Mouse (Mus musculus) cerebellum, postnatal 4 days (tissue): ENCODE measurements around the gene Gm42906.

Experiments
- DNase-seq, 2 experiments: peaks; one replicate each; pipeline ENCODE4 v3.0.0; 2022; ENCODE audit warnings: low spot score in 2 of 2, mixed read lengths in 1 of 2

The Gm42906 gene

DNA sequence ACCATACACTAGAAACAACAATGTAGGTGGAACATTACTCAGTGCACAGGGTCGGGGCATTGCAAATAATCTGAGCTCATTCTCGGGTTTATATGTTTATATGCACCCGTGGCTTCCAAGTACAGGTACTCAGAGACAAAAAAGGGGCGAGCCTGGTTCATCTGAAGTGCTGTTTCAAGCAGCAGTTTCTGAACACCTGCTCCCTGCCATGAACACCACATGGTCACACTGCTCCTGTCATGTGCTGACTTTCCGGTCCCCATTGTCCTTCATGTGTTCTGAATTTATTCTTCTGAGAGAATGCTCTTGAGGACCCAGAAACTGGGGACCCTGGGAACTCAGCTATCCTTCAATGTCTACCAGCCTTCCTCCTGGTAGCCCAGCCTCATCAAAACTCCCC, 282.2 kb downstream of the Gm42906 start:
- DNase-seq, result no peak

DNA sequence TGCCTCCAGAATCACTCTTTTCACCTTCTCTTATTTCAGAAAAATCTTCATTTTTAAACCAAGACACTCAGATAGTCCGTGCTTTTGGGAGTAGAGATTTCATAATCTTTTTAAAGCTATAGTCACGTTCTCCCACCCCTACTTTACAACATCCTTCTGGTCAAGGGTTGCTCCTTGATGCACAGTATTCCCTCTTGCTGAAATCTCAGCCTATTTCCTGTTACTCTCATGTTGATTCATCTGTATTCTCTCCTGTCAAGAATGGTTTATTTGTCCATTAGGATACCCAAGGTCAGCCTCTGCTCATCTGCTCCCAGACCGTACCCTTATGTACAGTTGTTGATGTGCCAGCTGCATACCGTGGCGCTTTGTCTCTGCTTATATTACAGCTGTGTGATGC, 284.0 kb downstream of the Gm42906 start:
- DNase-seq, result no peak

DNA sequence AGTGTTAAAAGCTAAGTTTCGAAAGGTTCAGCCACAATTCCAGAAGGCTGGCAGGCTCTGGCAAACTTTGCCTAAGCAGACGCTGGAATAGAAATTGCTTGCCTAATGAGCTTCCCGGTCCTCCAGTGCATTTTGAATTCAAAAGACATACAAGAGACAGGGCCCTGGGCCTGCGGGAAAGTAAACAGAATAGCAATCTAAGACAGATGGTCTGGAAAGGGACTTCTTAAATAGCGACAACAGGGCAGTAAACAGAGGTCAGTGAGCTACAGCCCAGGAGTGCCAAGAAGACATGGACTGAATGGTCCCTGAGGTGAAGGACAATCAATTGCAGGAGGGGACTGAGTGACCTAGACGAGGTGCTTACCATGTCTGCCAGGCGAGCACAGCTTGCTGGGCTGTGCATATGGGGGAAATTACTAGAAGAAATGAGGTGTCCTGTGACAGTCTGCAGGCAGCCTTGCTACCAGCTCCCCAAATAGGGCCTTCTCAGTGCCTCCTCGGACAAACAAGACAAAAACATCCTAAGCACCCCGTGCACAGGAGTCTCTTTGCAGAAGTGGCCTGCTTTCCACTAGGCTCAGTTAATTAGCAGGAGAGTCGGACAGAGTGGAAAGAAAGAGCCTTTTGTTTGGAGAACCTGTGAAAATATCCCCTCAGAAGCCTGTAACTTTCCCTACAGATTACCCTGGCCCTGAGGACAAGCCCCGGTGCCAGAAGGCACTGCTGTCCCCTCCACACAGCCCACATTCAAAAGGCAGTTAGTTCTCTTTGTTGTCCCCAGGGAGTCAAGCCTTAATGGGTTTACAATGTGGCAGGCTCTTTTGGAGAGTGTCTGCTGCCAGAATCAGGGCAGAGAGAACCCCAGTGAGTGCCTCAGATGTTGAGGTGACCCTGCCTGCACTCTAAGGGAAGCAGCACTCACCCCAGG, 285.0 kb downstream of the Gm42906 start:
- DNase-seq, result no peak

DNA sequence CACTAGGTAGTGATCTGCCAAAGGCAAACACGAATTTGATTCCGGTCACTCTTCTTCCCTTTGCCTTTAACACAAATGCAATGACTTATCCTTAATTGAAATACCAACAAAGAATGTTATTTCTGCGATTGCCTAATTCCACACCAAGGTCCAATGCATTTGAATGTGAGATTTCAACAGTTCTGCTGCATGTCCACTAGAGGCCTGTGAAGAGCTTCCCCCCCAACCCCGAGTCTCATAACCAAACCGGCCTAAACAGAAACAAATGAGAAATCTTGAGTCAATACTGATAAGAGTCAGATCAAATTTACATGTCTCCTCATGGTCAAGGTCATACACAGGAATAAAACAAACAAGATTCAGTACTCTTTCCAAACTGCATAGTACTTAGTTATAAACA, 285.7 kb downstream of the Gm42906 start:
- DNase-seq, result peak in 1 of 2 experiments; percentile 20

DNA sequence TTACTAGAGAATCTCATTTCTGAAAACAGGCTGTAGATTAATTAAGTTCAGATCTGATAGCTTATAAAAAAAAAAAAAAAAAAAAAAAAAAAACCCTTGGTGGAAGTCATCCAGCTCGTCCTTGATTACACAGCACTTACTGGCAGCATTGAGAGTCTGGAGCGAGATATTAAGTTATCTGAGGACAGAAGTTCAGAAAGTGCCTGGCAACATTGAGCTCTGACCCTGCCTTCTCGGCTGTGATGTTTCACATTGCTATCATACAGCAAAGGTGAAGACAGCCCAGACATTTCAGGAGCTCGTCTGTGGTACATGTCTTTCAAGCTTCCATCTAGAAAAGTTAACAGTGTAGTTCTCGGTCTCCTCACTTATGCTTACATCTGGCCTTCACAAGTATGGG, 290.1 kb downstream of the Gm42906 start:
- DNase-seq, result no peak

DNA sequence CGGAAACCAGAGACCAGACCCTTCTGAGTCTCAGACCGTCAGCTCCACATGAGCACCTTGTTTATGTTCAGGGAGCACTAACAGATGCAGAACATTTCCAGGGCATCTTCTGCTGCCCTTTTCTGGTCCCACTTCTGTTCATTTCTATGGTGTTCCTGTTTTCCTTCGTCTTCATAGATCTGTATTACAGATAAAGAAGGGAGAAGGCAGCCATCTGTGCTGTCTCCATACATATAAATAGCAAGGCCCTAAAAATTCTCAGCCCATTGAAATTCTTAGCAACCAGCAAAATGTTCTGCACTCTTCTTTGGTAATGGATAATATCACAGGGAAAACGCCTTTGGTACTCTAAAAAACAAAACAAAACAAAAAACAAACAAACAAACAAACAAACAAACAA, 290.7 kb downstream of the Gm42906 start:
- no peak for DNase-seq

DNA sequence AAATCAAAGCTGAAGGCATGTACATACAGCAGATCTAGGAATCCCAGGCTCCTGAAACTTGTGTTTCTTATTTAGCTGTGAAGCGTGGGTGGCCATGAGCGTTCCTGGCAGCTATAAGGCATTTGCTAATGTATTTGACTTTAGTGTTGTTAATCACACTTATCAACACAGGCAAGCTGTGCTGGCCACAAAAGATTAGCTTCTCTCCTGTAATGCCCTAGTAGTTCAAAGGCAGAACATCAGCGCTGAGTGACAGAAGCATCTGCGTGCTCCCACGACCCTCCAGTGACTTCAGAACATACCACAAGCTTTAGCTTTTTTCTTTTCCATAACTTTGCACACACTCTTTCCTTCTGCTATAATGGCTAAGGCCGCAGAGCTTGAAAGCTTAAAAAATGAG, 292.0 kb downstream of the Gm42906 start:
- no peak for DNase-seq

DNA sequence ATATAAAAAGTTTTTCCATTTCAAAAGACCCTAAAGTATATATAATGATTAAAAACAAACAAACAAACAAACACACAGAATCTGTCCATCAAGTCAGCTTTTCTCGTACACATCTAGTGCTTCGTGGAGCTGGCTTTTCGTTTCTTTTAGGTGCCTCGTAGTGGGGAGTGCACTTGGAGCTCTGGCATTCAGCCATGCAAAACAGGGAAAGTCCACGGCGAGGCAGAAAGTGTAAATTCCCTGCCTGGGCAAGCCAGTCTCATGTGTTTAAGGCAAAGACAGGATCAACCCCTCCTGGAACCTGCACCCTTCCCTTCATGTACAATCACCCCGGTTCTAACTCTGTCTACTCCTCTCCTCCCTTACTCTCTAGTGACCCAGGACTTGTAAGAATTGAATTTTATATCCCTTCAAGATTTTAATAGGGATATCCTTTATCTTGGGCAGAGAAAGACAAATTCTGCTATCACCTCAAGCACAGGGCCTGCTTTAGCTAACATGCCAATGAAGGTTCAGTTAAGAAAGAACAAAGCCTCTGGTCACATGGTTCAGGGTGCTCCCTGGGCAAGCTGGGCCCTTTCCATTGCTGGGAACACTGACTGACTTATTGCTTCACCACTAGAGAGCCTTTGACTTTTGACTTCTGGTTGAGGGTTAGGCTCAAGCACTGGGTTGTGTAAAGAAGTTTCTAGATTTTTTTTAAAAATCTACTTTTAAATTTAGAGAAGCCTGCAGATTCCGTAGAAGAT, 292.7 kb downstream of the Gm42906 start:
- no peak for DNase-seq

DNA sequence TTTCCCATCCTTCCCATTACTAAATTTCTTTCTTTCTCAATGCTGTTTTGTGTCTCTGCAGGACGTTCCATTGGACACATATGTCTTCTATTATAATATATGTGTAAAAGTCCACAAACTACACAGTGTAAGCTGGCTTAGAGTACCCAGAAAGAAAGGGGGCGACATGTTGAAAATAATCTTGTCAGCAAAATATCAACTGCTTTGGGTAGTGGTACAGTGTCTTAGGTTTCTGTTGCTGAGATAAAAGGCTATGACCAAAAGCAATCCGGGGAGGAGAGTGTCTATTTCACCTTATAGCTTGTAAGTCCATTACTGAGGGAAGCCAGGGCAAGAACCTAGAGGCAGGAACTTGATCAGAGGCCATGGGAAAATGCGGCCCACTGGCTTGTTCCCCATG, 293.8 kb downstream of the Gm42906 start:
- DNase-seq, result no peak

DNA sequence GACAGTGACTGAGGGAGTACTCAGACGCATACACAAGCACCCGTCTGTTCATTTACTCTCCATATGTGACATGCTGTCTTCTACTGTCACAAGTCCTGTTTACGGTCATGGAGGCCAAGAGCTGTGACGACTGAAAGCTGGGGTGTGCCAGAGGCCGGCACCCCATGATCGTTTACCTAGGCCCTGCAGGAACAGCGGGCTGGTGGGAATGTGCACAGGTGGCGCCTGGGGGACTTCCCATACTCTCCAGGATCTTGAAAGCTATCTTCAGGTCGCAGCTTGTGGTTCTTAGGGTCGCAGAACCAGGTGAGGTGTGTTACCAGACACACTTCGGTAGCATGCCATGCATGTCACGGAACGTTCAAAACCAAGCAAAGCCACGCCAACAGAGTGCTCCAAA, 294.2 kb downstream of the Gm42906 start:
- no peak for DNase-seq

DNA sequence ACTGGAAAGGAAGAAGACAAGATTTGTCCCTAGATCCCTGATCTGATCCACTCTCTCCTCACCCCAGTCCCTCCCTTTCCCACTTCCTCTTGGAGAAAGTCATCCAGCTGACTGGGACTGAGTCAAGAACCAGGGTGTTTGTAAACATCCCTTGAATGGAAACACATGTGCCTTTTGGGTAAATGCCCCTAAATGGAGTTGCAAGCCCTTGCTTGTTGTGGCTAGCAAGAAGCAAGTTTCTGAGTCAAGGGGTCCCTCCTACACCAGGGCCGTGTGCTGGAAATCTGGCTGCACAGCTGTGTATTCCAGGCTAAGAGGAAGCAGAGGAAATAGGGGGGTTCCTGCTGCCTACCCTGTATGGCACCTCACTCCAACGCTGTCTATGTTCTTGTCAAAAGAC, 298.2 kb downstream of the Gm42906 start:
- DNase-seq, result no peak

DNA sequence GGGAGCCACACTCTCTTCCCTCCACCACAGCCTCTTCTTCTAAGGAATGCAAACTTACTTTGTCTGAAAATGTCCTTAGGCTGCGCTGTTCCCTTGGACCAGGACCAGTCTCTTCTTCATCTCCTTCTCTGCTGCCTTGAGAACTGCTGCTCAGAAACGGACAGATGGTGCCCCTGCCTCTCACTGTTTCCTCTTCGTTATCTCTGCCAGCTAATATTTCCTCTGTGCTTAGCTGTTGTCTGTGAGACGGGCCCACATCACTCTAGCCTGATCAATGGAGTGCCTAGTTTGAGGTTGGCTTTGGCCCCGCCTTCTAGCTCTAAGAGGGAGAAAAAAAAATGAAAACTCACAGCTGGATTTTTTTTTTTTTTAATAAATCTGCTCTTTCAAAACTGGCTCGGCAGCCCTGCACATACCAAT, 300.7 kb downstream of the Gm42906 start:
- DNase-seq, result peak in 1 of 2 experiments; percentile 10

DNA sequence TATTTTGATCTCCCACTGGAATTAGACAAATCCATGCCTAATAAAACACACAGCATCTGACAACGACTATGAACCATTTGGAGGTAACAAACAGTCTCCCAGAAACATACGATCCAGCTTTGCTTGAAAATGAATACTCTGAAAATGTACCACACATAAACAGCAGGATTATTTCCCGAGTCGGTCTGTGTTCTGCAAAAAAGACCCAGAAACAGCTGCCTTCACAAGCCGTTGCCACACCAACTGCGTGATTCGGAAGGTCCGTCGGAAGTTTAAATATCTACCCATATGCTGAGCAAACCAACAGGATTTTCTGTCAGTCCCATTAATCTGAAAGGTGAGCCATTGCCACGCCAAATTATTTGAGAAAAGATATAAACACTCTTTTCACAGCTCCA, 301.4 kb downstream of the Gm42906 start:
- DNase-seq, result no peak

DNA sequence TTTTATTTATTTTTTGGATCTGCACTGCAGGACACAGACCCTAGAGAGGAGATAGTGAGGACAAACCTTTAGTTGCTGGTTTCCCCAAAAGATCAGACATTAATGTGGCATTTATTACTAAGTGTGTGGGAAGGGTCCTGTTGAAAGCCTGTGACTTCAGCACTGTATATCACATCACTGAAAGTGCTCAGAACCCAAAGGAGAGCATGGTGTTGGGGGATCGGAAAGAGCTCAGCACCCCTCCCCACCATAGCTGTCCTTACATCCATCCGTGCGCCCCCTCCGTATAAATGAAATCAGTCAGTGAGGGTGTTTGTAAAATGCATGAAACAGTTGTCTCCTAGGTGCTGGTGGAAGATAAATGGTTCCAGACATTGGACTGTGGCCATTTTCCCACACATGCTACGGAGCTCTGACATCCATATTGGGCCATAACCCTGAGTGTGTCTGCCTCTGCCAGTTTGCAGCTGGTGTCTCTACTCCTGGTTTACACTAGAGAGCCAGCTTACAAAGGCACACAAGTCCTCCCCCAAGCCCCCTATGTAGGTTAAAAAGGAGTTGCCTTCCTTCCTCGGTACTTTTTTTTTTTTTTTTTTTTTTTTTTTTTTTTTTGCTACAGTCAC, 301.9 kb downstream of the Gm42906 start:
- no peak for DNase-seq

DNA sequence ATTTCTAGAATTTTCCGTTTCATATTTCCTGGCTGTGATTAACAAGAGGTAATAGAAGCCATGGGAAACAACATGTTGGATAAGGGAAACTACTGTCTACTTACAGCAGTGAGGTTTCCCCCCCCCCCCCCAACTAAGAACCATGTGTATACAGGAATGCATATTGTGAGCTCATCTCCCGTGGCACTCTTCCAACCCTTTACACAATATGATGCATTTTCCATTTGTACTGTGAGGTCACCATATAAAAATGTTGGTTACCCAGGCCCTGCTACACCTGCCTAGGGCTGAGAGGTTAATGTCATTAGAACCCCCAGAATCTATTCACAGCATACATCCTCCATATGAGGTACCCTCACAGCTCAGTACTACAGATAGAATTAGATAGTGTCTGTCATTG, 310.1 kb downstream of the Gm42906 start:
- DNase-seq, result no peak

DNA sequence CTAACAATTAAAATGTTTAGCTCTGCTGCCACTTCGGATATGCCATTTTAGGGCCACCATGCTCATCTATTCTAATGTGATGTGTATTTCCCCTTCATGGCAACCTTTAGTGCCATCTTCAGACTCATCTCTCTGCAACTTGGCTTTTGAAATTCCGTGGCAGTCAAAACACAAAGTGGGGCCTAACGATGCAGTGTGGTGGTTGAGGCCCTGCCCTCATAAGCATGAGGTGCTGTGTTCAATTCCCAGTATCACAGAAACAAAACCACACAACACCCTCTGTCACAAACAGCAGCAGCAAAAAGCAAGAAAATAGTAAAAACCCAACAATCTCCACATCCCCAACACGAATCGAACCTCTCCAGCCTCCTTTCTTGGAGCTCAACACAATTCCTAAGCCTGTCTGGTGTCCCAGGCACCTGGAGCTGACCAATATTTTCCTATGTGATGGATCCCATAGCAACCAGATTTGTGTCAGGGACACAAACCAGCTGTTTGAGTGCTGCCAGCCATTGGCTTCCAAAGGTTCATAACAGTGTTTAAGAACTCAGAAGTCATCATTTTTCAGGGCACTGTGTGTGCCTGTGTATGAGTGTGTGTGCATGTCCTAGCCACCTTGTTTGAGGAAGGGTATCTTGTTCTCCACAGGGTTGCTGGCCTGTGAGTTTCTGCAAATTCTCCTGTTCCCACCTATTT, 311.6 kb downstream of the Gm42906 start:
- no peak for DNase-seq

DNA sequence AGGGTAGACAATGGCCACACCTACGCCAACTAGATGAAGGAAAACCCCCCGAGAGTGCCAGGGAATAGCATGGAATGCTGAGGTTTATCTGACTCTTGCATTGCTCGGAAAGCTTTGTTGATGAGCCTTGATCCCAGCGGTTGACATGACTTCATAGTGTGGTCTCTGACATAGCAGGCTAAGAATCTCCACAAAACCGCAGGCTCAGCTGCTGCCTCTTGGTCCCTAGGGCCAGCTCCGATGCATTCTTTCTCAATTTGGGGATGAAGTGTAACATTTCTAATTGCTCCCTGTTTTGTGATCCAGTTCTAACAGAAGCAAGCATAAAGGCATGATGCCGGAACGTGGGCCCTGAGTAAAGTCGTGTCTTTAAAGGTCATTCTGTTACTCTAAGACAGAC, 315.2 kb downstream of the Gm42906 start:
- no peak for DNase-seq

DNA sequence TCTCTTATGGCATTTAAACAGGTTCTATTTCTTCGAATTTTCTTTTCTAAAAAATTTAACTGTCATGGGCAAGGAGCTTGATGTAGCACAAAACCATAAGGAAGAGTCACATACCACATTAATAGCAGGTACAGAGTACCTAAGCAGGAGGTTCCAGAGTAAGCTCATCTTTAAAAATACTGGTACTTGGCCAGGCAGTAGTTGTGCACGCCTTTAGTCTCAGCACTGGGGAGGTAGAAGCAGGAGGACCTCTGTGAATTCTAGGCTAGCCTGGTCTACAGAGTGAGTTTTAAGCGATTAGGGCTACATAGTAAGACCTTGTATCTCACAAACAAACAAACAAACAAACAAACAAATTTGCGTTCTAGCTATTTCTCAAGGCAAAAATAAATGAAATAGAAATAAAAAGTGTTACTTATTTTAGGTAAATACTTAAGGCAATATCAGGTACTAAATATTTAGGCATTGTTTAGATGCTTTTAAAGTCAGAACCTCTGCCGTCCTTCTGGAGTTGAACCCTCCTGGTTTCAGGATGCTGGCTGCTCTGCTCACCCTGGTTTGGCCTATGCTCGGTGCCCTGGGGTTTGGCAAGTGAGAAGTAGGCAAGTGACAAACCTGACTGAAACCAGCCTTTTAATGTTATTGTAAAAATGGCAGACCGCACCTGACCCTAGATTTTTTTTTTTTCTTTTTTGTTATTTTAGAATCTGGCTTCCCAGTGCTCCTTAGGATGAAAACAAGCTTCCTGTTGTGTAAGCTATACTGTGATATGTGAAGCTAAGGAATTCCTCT, 316.7 kb downstream of the Gm42906 start:
- no peak for DNase-seq

DNA sequence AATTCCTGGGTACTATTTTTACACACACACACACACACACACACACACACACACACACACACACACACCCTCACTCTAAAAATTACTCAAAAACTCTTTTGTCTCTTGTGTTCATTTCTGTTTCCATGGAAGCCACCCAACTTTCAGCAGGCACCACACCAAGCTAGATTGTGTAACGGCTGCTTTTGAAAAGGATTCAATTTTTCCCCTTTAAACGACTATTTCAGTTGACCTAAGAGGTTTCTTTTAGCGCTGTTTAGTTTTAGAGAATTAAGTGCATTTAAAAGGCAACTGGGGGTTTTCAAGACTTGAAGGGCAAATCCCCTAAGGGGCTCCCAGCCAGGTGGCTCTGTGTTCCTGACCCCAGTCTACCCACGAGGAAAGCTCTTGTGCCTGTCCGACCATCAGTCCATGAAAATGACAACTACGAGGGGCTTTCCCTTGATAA, 317.5 kb downstream of the Gm42906 start:
- no peak for DNase-seq

DNA sequence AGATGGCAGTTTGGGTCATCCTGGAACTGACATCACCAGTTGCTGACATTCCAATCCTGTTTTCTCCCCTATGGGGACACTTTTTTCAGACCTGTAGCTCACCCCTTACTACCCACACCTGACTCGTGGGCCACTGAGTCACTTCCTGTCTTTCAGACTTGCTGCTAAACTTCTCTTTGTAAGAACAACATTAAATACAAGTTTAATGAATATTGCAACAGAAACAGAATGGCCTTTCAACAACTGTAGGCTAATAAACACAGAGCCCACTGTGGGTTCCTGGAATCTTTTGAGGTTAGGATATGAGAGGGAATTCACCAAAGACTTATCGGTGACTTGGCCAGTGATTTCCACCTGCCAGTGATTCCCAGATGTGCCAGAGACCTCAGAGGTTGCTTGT, 318.1 kb downstream of the Gm42906 start:
- no peak for DNase-seq

DNA sequence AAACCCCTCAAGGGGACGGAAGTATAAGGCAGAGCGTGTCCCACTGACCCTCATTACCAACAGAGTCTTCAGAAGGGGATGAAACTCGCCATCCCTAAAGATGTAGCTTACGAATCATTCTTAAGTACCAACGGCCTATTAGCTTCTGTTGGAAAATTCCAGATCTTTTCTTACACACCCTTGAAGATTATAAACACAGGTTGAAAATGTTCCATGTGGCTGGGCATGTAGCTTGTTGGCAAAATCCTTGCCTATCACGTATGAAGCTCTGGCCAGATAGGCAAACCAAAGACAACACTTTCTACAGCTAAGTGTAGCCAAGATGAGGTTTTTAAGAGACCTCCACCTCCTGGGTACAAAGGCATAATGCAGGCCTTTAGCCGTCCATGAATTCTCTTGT, 319.0 kb downstream of the Gm42906 start:
- no peak for DNase-seq
